Mouse (Mus musculus): ENCODE results near the gene Gm12169. TPM values are rescaled to one million over a fixed set of nuclear protein-coding genes. Genes with fewer than 3 reads are reported as not detected.

The Gm12169 gene
- not detected for polyA plus RNA-seq (2015; fragmentation: Illumina TruSeq; extraction: RNeasy Lipid Tissue Mini Kit (QIAGEN cat#74804); ENCODE audit: insufficient read depth, low read depth, low replicate concordance)

DNA sequence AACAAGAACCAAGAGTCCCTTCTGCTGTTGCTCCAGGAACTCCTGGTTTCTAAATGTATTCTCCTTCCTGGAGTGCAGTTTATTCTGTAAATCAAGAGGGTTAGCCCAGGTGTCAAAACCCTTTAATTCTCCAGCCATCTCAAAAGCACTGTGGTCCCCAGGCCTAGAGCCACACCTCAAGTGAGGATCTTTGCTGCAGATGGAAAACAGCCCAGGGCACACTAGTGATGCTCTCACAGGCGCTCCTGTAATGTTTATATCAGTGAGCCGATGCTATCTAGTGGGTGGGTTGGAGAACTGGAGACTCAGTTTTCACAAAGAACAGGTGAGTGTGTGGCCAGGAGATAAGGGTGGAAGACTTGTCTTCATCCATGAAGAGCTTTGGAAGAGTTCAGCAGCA, at the start of gene Gm12169:
Gm12169 (plus strand) TSS at position 301 of the 400 bp plus-strand sequence.

DNA sequence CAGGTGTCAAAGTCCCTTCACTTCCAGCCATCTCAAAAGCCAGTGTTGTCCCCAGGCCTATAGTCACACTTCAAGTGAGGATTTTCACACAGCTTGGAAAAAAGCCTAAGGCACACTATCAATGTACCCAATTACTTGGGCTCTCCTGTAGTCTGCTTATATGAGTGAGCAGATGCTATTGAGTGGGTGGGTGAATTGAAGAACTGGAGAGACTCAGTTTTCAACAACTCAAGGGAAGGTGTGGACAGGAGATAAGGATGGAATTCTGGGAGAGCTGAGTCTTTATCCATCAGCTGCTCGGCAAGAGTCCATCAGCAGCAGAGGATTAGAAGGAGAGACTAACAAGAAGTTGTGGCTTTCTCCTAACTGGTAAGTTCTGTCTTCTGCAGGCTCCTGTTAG, 47.3 kb downstream of the Gm12169 start, which contains the start of gene BC053393:
BC053393 (plus strand) TSS at position 210 of the 400 bp plus-strand sequence.

Other genes with a start within 250 kb of the Gm12169 start
- 6.6 TPM for gene Cyfip2, start 211.4 kb upstream of the Gm12169 start, polyA plus RNA-seq (2015; fragmentation: Illumina TruSeq; extraction: RNeasy Lipid Tissue Mini Kit (QIAGEN cat#74804); ENCODE audit: insufficient read depth, low read depth, low replicate concordance)
- not detected for gene Itk, start 134.7 kb upstream of the Gm12169 start, polyA plus RNA-seq (2015; fragmentation: Illumina TruSeq; extraction: RNeasy Lipid Tissue Mini Kit (QIAGEN cat#74804); ENCODE audit: insufficient read depth, low read depth, low replicate concordance)
- gene Fam71b, start 127.7 kb upstream of the Gm12169 start, polyA plus RNA-seq (2015; fragmentation: Illumina TruSeq; extraction: RNeasy Lipid Tissue Mini Kit (QIAGEN cat#74804); ENCODE audit: insufficient read depth, low read depth, low replicate concordance): not detected
- 5.3 TPM for gene Med7, start 87.3 kb upstream of the Gm12169 start, polyA plus RNA-seq (2015; fragmentation: Illumina TruSeq; extraction: RNeasy Lipid Tissue Mini Kit (QIAGEN cat#74804); ENCODE audit: insufficient read depth, low read depth, low replicate concordance)
- gene Havcr2, start 69.3 kb upstream of the Gm12169 start, polyA plus RNA-seq (2015; fragmentation: Illumina TruSeq; extraction: RNeasy Lipid Tissue Mini Kit (QIAGEN cat#74804); ENCODE audit: insufficient read depth, low read depth, low replicate concordance): 0.42 TPM
- gene BC053393, start 47.3 kb downstream of the Gm12169 start, polyA plus RNA-seq (2015; fragmentation: Illumina TruSeq; extraction: RNeasy Lipid Tissue Mini Kit (QIAGEN cat#74804); ENCODE audit: insufficient read depth, low read depth, low replicate concordance): not detected
- gene Dppa1, start 105.0 kb downstream of the Gm12169 start, polyA plus RNA-seq (2015; fragmentation: Illumina TruSeq; extraction: RNeasy Lipid Tissue Mini Kit (QIAGEN cat#74804); ENCODE audit: insufficient read depth, low read depth, low replicate concordance): not detected
- not detected for gene Timd2, start 182.8 kb downstream of the Gm12169 start, polyA plus RNA-seq (2015; fragmentation: Illumina TruSeq; extraction: RNeasy Lipid Tissue Mini Kit (QIAGEN cat#74804); ENCODE audit: insufficient read depth, low read depth, low replicate concordance)
- not detected for gene Havcr1, start 210.9 kb downstream of the Gm12169 start, polyA plus RNA-seq (2015; fragmentation: Illumina TruSeq; extraction: RNeasy Lipid Tissue Mini Kit (QIAGEN cat#74804); ENCODE audit: insufficient read depth, low read depth, low replicate concordance)

All from pancreas, adult 10 weeks (tissue).